Mouse (Mus musculus): ENCODE measurements at regions not wholly inside any gene's neighbourhood (a gene's known extent, or its start where the extent isn't known, plus 50 kb on each side); places are given as distances from the start of the nearest gene placed in this dataset.

DNA sequence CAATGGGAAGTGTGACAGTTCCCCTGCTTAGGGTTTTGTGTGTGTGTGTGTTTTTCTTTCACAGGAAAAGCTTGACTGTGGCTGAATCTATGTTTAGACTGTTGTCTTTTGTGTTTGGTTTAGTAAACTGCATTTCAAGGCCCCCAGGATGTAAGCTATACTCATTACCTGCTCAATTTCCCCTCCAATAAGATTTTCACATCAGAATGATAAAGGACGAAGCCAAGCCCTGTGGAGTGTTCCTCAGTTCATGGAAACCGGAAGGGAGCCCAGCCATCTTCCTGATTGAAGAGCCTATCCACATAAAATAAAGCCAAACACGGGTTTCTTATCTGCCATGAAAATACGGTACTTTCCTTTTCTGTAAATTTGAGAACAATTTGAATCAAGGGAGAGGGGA lies 50.5 kb upstream of the Kdr start:
- H3K4me1 ChIP-seq (ENCODE audit: control insufficient read depth, insufficient read depth, low read length), result no peaks in the 10 kb centered on the region
- no peak overlapping the region for H3K27ac ChIP-seq (ENCODE audit: insufficient read depth, low read depth, low read length)
- TF ChIP-seq POLR2A (IDR thresholded peaks at IDR 0.05; ENCODE audit: borderline replicate concordance, low read depth, low read length) (no peak), CTCF (IDR thresholded peaks at IDR 0.05; ENCODE audit: low read depth, low read length) (no peak)
- no peak overlapping the region for H3K4me3 ChIP-seq (ENCODE audit: insufficient read depth, low read length)

Data from bone marrow macrophage, adult 2 months (primary cell).